Mouse (Mus musculus): ENCODE results near the gene Sept12.
A peak's percentile ranks its signal among the peaks of the same experiment; 100 is the strongest.

Sept12 gene

DNA sequence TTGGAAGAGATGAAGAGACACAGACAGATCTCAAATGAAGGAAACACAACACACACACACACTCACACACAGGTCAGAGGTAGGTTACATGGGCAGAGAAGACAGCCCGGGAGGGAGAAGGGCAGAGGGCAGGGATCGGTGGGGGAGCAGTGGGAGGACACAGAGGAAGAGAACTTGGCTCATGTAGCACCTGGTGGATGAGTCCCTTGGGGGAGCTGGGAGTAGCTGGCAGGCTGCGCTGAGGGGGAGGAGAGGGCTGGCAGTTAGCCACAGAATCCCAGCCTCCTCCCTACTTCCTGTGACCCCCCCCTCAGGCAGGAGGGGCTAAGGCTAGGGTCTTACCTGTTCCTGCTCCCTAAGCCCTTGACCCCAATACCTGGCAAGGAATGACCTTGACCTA, at the start of gene Sept12:
TSS of gene Sept12 (minus strand) at position 300 of the 400 bp plus-strand sequence.
- no peak for DNase-seq (ENCODE audit: low spot score in 2 of 2)

DNA sequence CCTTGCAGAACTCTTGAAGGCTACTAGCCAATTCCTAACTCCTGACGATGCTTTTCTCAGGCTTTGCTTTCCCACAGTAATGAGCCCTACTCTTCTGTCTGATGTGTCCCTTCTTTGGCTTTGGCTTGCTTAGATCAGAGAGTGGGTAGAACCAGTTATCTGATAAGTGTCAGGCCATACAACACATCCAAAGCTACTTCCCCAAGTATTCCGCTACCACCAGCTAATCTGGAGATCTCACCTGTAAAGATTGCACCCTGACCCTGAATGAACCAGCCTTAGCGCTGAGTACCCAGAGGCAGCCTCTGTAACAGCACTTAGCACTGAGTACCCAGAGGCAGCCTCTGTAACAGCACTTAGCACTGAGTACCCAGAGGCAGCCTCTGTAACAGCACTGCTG, 47.7 kb upstream of the Sept12 start:
- no peak for DNase-seq (ENCODE audit: low spot score in 2 of 2)

DNA sequence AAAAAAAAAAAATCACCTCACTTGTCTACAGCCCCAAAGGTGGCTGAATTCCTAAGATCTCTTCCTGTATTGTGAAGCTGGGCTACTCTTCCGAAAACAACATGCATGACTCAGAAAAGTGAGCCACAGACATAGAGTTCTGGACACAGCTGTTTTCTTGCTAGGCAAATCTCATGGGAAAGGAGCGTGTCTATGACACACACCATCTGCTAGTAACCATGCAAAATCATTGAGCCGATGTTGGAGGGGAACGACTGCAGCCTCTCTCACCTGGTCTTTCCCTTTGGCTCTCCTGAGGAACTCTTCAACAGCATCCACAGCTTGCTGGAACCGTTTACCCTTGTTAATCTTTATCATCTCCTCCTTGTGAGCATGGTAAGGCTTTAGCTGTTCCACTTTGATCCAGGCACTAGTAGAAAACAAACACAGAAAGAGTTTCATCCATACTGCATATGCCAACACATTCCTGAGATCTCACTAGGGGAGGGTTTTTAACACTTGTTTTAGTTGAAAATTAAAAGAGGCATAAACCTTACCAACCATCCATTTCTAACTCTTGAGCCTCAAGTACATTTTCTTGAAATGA, 39.1 kb upstream of the Sept12 start:
- DNase-seq (ENCODE audit: low spot score in 2 of 2), result no peak

DNA sequence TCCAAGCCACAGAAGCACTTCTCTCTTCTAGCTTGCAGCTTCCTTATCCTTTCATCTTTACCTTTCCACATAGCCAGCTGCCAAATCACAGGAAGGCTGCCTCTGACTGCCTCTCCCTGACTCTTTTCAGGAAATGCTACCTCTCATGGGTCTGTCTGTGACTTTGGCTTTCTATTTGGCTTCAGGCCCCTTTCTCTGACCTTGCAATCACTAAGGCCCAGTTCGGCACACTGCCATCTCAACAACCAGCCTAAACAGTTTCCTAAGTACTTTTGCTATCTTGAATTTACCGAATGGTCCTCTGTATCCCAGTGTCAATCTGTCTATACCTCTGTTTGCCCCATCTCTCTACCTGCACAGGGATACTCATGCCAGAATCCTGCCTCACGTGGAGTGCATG, 37.9 kb upstream of the Sept12 start:
- no peak for DNase-seq (ENCODE audit: low spot score in 2 of 2)

DNA sequence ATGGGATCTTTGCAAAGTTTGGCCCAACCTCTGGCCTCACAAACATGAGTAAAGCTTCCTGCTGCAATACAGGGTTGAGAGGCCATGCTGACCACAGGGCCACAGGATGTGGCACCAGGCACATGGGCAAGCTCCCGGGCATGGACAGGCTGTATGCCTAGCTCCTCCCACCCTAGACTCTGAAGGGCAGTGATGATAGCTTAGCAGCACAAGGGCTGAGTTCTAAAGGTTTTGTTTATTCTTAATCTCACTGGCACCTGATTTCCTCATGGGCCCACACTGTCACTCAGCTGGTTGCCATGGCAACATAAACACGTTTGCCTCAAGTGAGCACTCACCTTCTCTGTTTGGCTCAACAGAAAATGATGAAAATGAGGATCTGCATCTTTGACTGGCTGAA, 32.2 kb upstream of the Sept12 start:
- DNase-seq (ENCODE audit: low spot score in 2 of 2), result no peak

DNA sequence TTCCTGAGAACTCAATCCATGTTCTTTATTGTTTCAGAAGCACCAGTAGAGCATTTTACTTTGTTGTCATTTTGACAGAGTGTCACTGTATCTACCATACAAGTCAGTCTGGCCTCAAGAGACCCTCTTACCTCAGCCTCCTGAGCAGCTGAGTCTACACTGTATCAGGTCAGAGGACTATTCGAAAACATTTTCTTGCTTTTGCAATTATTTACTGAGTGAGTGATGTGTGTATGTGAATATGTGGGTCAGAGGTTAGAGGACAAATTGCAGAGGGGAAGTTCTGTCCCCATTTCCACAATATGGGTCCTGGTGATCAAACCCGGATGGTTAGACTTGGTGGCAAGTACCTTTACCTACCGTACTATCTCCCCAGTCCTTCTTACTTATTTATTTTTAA, 26.4 kb upstream of the Sept12 start:
- DNase-seq (ENCODE audit: low spot score in 2 of 2), result no peak

DNA sequence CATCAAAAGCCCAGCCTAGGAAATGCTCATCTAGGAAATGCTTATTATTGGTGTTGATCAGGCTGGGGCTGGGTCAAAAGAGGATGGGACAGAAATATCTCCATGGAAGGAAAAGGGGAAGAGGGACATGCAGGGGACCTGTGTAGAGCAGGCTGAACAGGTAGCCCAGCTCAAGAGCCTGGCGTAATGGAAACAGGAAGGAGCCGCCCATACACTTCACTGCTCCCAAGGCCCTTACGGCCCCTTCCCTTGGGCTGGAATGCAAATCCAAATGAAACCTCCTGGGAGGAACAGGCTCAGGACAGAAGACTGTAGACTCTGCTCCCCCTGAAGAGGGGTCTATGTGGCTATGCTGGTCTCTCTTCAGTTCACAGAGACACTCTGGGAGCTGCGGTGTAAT, 16.9 kb upstream of the Sept12 start:
- no peak for DNase-seq (ENCODE audit: low spot score in 2 of 2)

DNA sequence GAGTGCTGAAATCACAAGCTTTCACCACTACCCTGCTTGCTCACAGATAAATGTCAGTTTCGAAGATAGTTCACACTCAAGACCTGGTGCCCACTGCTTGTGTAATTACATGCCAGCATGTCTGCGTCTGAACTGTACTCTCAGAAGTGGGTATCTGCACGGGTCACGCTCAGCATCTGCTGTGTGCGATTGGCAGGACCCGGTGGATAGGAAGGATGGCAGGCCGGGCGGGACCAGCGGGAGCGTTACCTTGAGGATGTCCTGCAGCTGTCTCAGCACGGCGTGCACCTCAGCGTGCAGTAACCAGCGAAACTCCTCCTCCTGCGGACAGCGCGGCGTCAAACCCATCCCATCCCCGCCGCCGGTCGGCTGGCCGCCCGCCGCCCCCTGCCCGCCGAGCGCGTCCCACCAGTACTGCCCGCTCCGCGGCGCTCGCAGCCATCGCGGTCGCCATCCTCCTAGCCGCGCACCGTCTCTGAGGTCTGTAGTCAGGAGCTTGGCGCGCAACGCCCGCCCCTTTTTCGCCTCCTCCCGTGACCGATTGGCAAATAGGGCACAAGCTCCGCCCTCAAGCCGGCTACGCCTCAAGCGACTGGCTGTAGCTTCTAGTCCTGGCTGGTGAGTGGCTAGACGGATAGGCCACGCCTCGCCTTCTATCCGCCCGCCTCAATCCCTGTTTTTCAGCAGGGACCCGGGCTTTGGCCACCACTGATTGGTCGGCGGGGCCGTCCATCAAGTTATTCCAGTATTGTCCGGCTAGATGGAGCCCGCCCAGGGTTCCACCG, 15.6 kb upstream of the Sept12 start, which contains the start of gene Rogdi:
TSS of gene Rogdi (minus strand) at position 500 of the 785 bp plus-strand sequence.
- peak; percentile 99 to 100 for DNase-seq (ENCODE audit: low spot score in 2 of 2)

DNA sequence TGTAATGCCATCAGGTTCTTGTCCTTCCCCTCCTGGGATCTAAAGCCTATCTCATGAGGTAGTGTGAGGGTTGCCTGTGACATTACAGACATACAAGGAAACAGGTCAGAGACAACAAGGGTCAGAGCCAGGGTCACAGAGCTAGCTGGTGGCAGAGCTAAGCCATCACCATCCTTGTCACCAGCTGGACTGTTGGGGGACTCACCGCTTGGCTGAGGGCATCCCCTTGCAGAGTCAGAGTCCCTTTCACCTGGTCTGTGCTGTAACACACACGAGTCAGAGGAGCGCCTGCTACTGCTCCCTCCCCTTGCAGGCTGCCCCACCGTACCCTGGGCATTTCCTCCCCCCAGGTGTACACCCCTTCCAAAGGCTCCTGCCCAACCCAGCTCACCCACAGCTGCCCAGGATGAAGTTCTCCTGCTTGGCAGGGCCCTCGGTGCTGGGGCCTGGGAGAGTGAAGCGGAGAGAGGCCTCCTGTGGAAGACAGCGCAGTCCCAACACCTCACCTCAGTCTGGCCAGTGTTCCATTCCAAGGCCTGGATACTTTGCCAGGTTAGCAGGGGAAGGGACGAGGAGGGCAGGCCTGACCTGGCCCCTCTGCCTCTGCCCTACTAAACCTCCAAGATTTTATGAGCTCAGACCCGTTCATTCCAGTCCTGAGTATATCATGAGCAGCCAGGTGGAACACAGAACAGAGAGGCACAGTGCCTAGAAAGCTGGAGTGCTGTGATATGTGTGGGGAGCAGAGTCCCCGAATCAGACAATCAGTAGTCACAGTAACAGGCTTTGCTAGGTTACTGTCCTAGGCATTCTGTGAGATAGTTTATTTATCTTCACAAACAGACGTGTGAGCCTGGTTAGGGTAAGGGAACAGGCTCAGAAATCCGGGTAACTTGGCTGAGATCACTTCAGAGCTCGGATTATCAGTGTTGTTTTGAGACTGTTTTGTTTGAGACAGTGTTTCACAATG, 14.7 kb upstream of the Sept12 start:
- peak in 1 of 2 experiments; percentile 46 for DNase-seq (ENCODE audit: low spot score in 2 of 2)

DNA sequence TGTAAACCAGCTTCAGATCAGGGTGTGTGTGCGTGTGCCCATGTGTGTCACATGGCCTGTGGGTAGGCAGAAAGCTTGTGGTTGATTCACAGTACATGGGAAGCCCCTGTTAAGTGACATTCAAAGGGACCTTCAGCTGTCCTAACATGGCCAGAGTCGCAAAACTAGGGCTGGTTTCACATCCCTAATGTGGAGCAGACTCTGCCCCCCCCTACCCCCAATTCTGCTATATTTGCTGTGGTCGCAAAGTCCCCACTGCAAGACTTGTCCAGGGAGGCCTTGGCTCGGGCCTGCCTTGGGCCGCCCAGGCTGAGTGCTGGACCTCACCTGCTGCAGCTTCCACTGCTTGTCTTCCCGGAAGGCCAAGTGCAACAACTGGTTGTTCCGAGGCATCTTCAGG, 13.6 kb upstream of the Sept12 start:
- DNase-seq (ENCODE audit: low spot score in 2 of 2), result no peak

DNA sequence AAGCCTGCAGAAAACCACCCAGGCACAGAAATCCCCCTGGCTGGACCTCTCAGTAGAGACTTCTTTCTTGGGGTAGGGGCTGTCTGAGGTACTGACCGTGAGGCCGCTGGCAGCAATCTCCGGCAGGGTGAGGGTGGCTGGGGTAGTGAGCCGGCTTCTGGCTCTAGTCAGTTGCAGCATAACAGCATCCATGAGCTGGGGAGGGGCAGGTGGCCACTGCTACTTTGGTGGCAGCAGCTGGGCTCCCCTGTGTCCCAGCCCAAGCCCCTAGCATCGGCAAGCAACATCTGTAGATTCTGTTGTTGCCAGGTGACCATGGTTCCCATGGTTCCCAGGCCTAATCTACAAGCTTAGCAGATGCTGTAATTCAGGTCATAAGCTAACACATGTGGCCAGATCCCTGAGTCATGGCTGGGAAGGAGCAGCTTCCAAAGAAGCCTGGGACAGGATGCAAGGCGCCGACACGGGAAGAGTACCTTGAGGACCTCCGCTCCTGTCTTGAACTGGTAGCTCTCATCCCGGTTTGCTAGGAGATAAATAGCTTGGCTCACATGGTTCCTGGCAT, 12.8 kb upstream of the Sept12 start:
- DNase-seq (ENCODE audit: low spot score in 2 of 2), result no peak

DNA sequence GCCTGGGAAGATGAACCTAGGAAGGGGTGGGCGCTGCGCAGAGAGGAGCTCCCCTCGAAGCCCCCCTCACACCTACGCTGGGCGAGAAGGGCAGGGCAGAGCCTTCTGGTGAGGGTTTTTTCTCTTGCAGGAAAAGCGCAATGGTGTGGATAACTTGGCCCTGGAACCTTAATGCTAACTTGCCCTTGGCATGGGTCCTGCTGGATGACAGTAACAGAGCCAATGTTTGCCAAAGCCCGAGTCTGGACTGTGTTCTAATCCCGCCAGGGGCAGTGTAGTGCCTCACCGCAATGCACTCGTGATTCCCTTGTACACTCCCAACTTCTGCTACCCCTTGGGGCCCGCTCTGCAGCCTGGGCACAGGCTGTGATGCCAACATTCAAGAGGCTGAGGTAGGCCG, 10.4 kb upstream of the Sept12 start:
- no peak for DNase-seq (ENCODE audit: low spot score in 2 of 2)

DNA sequence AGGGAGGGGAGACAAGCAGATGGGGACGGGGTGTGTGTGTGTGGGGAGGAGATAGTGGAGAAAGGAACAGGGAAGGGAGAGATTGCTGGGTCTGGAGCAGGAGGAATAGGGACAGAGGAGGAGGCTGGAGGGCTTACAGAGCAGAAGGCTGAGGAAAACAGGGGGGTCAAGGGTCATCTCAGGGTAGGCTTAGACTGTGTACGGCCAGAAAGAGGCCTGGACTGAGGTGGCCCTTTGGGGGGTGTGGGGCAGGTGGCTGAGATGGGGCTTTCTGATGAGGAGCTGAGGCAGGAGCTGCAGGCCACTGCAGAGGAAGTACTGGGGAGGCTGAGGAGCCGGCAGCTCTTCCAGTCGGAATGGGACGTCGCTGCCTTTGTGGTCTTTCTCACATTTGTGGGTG, 9.8 kb upstream of the Sept12 start:
- DNase-seq (ENCODE audit: low spot score in 2 of 2), result no peak

DNA sequence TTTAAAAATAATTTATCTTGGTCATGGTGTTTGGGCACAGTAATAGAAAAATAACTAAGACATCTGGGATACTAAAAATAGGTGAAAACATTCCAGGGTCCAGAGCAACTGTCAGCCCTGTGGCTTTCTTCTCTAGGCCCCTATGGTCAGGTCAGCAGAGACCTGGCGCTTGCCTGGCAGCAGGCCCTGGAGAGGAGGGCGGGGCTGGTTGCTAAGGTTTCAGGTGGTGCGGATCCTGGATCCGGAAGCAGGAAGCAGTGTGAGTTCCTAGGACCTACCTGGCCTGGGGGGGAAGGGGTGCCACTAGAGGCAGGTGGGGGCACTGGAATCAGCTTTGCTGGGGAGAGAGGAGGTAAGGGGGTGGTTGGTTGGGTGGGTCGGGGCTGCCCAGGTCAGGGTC, 9.4 kb upstream of the Sept12 start, which contains the start of gene Smim22:
TSS of gene Smim22 (plus strand) at position 222 of the 400 bp plus-strand sequence.
- no peak for DNase-seq (ENCODE audit: low spot score in 2 of 2)

DNA sequence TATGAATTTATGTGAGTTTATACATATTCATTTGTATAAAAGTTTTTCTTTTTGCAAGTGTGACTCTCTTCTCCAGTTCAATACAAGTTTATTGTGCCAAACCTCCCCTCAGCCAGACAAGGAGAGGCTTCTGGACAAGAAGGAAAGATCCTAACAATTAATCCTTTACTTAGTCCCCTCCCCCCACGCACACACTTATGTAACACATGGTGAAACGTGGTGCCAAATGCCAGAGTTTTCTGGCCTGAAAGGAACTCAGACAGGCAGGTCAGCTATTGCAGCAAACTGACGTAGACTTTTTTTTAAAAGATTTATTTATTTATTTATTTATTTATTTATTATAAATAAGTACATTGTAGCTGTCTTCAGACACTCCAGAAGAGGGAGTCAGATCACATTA, 3.0 kb upstream of the Sept12 start:
- DNase-seq (ENCODE audit: low spot score in 2 of 2), result no peak

DNA sequence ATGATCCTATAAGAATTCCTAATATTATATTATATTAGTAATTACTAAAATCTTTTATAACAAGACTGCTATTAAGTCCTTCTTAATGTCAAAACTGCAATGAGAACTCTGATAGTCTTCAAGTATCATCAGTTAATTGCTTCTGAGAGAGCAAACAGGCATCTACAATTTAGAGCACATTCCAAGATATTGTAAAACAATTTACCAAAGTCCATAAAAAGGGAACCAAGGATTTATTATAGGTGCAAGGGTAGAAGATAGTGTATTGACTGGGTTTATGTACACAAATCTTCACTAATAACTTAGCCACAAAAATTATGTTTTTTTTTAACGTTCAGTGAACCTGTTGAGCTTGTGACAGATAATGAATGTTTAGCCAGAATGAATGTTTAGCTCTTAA, 1.3 kb upstream of the Sept12 start:
- no peak for DNase-seq (ENCODE audit: low spot score in 2 of 2)

DNA sequence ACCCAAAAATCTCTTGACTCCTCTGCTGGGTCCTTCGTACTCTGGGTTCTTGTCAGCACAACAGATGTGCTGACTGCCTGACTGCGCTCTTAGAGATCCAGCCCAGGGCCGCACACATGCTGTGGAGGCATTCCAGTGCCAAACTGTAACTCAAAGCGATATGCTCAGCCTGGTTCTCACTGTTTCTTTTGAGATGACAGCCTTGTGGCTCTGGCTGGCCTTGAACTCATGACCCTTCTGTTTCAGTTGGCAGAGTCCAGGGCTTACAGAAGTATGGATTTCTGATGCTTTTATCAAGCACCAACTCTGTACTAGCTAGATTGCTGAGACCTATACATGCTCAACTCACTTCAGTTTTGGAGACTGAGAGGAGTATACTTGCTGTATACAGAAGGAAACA, 4.4 kb downstream of the Sept12 start:
- no peak for DNase-seq (ENCODE audit: low spot score in 2 of 2)

DNA sequence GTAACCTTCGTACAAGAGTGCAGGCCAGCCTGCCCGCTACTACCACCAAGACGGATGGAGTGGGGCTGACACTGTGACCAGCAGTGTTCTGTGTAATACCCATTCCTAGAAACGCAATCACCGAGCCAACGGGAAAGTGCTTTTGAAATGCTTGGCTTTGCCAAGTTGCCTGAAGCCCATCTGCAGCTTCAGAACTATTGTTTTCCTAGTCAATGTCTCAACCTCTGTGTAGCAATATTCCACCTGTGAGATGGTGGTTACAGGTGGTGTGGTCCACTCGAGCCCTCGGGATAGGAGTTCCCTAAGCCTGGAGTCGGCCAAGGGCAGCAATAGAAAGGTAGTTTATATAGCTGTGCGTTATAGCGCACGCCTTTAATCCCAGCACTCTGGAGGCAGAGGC, 12.9 kb downstream of the Sept12 start:
- no peak for DNase-seq (ENCODE audit: low spot score in 2 of 2)

DNA sequence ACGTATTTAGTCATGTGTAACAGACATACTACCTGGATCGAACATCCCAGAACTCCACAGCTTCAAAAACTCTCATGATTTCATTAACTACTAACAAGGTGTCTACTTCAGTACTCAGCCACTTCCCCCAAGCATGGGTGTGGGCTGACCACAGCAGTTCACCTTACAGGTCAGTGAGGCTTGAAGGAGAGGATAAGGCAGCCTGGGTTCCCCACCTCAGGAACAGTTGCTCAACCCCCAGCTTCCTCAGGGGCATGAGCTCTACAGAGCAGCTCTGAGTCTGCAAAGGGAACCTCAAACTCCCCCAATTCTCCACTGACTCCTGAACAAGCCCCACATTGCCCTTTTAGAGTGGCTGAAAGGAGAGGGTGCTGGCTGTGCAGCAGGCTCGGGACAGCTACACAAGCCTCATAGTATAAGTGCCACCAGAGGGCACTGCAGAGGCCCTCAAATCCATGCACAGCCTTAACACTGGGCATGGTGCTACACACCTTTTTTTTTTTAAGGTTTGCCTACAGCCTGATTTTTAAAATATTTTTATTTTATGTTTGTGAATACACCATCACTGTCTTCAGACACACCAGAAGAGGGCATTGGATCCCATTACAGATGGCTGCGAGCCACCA, 17.8 kb downstream of the Sept12 start:
- DNase-seq (ENCODE audit: low spot score in 2 of 2), result no peak

DNA sequence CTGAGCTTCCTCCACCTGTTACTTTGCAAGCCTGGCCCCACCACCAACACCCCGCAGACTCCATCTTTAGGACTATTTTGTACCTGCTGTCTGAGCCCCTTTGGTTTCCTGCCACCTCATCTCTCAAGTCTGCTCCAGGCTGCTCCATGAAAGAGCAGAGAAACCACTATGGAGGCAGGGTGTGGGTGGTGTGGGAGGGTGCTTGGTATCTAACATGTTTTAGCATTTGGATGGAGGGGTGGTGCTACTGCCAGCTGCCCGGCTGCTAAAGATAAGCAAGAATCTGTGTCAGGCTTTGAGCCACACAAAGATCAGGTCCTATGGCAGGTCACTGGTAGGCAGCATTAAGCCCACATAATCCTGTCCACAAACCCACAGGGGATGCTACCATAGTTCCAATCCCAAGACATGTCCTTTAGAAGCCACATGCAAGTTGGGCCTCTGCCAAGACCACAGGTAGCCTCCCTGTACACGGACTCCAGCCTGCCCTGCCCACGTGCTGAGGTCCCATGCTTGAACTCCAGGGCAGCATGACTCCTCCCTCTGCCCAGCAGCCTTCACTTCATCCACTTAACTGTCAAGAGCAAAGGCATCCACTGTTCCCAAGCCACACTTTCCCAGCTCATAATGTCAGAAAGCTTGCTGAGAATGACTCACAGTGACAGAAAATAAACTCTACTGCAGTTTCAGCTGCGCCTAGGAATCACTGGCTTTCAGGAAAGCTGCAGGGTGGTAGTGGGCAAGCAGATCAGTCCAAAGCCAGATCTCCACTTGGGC, 19.2 kb downstream of the Sept12 start:
- peak in 1 of 2 experiments; percentile 51 for DNase-seq (ENCODE audit: low spot score in 2 of 2)

DNA sequence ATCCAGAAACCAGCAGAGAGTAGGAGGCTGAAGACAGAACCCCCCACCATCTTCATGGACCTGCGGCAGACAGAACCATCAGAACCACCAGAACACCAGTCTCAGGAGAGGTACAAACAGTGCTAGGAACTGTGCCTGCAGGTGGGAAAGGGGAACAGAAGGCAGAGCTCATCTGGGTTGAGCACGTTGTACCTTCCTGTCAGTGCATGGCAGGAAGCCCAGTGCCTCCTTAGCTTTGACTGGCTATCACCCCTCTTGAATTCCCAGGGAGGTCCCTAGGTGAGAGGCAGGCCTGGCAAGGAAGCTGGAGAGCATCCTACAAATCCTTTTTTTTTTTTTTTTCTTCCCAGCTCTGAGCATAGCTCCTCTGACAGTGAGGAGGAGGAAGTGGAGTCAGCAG, 21.5 kb downstream of the Sept12 start:
- DNase-seq (ENCODE audit: low spot score in 2 of 2), result no peak
